Mouse (Mus musculus): Measurements from ENCODE around the gene Etfbkmt.
A peak's percentile ranks its signal among the peaks of the same experiment; 100 is the strongest.

Etfbkmt gene

GRCm38 (mm10) chr6:149187371-149187770 is 47.7 kb downstream of the Etfbkmt start:
- no peak for DNase-seq (ENCODE audit: low read depth, low spot score)

GRCm38 (mm10) chr6:149188041-149188924 is 48.6 kb downstream of the Etfbkmt start, which contains the start of gene Amn1:
Gene Amn1, minus strand, starts transcription at chr6:149188712.
- DNase-seq (ENCODE audit: low read depth, low spot score), result peak; percentile 99

GRCm38 (mm10) chr6:149188925-149189257 is 49.2 kb downstream of the Etfbkmt start:
- no peak for DNase-seq (ENCODE audit: low read depth, low spot score)

GRCm38 (mm10) chr6:149189340-149189922 is 49.8 kb downstream of the Etfbkmt start:
- no peak for DNase-seq (ENCODE audit: low read depth, low spot score)

GRCm38 (mm10) chr6:149191951-149192350 is 52.3 kb downstream of the Etfbkmt start:
- peak; percentile 32 for DNase-seq (ENCODE audit: low read depth, low spot score)

GRCm38 (mm10) chr6:149193276-149193905 is 53.7 kb downstream of the Etfbkmt start:
- DNase-seq (ENCODE audit: low read depth, low spot score), result peak; percentile 81

- DNase-seq (ENCODE audit: low read depth, low spot score), result no peak
Measured at GRCm38 (mm10) chr6:149197116-149197515, 57.5 kb downstream of the Etfbkmt start.

- DNase-seq (ENCODE audit: low read depth, low spot score), result no peak
Measured at GRCm38 (mm10) chr6:149198572-149198971, 58.9 kb downstream of the Etfbkmt start.
